In genomic region chr2:173377497-173378257, GRCm38 (mm10) we compare ENCODE assay signal across 8 mouse cellular contexts.
DNase-seq lines count a peak whose midpoint lies in the region; ATAC-seq lines count a peak whose summit lies in the region.

No protein-coding gene starts in this region.

- H3K36me3 ChIP-seq in forebrain, embryonic 16.5 days (ENCODE audit: control insufficient read depth, insufficient read depth): no peaks in the 10 kb centered on the region

- H3K27ac ChIP-seq in brown adipose tissue, adult 24 weeks (replicated peaks; ENCODE audit: low read depth, low read length): peak overlapping the region; percentile 31; the same call in 1 of the 2 replicates
- no peak overlapping the region for H3K27ac ChIP-seq in forebrain, embryonic 16.5 days (ENCODE audit: low read length)

- no peak overlapping the region for H3K4me3 ChIP-seq in brown adipose tissue, adult 24 weeks (ENCODE audit: insufficient read depth, low read depth, low read length)
- H3K4me3 ChIP-seq in forebrain, embryonic 16.5 days (replicated peaks; ENCODE audit: low read length): no peak overlapping the region

- ATAC-seq in forebrain, embryonic 16.5 days: no peak

- H3K9ac ChIP-seq in forebrain, embryonic 16.5 days (replicated peaks; ENCODE audit: low read depth, low read length): no peak overlapping the region

- H3K9me3 ChIP-seq in forebrain, embryonic 16.5 days (ENCODE audit: control insufficient read depth, low read length): no peaks in the 10 kb centered on the region

- peak; percentile 38 for DNase-seq in adrenal gland, adult 2 months
- DNase-seq in adrenal gland, postnatal 4 days (ENCODE audit: low spot score in 2 of 2): no peak
- peak; percentile 19 for DNase-seq in kidney, adult 18-20 months
- DNase-seq in lung, postnatal 14 days: peak; percentile 23
- DNase-seq in left cerebral cortex, postnatal 25 days (ENCODE audit: low spot score in 2 of 2): no peak
- DNase-seq in left cerebral cortex, postnatal 36 days (ENCODE audit: low spot score in 2 of 2): no peak

- no peaks in the 10 kb centered on the region for H3K27me3 ChIP-seq in forebrain, embryonic 16.5 days (replicated peaks; ENCODE audit: control insufficient read depth, insufficient read depth, low read length)

- intact Hi-C loops in left cerebral cortex, postnatal 25 days (cut with DNase I): no loop called here
- intact Hi-C loops in left cerebral cortex, postnatal 36 days (cut with DNase I): no loop called here

- 83% methylated on average over 10 of the region's 12 CpGs for WGBS in forebrain, embryonic 16.5 days

- no peak overlapping the region for H3K4me2 ChIP-seq in forebrain, embryonic 16.5 days (ENCODE audit: low read length)

- peaks cover 9% of the 10 kb centered on the region; the same call in 1 of the 2 replicates for H3K4me1 ChIP-seq in brown adipose tissue, adult 24 weeks (ENCODE audit: control insufficient read depth, insufficient read depth, insufficient read length, low read length)
- no peaks in the 10 kb centered on the region for H3K4me1 ChIP-seq in forebrain, embryonic 16.5 days (replicated peaks; ENCODE audit: control insufficient read depth, insufficient read depth, low read length)

Comparison
In these comparisons a context has a peak if more than half of its experiments do, and no peak if none do; other contexts are left out.
1. DNase-seq: peak in adrenal gland, adult 2 months (single experiment), kidney, adult 18-20 months (single experiment) and lung, postnatal 14 days (single experiment); none in adrenal gland, postnatal 4 days (0 of 2), left cerebral cortex, postnatal 25 days (0 of 2) and left cerebral cortex, postnatal 36 days (0 of 2).